Mouse (Mus musculus) heart, postnatal 4 days (tissue): ENCODE measurements around the gene Wdfy2. TPM values are rescaled to one million over a fixed set of nuclear protein-coding genes. Genes with fewer than 3 reads are reported as not detected.
A peak's percentile ranks its signal among the peaks of the same experiment; 100 is the strongest.

Source experiments
- DNase-seq: peaks from one replicate; pipeline ENCODE4 v3.0.0; 2021
- total RNA-seq, 2 experiments: library from RNA; stranded (reverse); gene quantifications; 2 replicates each; pipeline ENCODE4 v1.2.3; 2021

The Wdfy2 gene
- total RNA-seq, 2 experiments from 2014 or later = 8.0 to 8.3 TPM

DNA sequence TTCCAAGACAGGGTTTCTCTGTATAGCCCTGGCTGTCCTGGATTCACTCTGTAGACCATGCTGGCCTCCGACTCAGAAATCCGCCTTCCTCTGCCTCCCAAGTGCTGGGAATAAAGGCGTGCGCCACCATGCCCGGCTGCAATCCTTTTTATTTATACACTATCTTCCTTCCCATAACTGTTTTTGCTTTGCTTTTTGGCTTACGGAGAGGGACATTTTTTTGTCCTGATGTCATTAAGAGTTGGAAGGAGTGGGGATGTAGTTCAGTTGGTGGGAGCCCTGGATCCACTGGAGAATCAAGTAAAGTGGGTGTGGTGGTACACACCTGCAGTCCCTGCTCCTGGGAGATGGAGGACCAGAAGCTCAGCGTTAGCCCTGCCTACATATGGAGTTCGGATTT is 6.7 kb downstream of the Wdfy2 start:
- DNase-seq = no peak

DNA sequence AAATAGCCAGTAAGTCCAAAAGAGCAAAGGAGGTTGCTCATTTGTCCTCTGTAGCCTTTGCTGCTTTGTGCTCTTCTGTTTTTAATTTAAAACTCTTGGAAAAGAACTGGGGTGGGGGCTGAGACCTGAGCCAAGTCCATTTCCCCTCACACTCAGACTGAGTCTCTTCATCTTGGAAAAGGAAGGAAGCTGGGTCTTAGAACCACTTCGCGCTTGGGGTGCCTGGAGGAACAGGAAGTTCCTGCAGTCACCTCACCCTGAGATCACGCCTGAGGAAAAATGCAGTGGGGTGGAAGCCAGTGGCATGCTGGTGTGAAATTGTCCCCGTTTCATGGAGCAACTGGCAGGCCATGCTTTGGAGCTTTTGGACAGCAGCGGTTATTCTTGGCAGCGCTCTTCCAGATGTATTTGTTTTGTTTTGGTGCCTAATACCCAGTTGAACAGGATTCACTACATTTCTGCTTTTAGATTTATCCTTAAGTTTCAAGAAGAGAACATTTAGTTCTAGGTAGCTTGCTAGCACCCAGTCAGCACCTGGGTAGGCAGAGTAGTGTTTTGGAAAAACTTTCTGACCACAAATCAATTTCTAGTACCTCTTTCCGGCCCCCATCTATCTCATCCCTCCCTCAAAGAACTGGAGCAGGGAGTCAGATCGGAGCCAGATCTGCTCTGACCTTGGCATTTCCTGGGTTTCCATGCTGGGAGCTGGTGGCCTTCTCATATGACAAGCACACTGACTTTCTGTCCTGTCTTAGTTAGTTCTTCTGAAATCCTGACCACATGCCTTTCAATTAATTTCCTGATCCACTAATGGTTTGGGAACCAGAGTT is 7.7 kb downstream of the Wdfy2 start:
- DNase-seq = peak; percentile 38

DNA sequence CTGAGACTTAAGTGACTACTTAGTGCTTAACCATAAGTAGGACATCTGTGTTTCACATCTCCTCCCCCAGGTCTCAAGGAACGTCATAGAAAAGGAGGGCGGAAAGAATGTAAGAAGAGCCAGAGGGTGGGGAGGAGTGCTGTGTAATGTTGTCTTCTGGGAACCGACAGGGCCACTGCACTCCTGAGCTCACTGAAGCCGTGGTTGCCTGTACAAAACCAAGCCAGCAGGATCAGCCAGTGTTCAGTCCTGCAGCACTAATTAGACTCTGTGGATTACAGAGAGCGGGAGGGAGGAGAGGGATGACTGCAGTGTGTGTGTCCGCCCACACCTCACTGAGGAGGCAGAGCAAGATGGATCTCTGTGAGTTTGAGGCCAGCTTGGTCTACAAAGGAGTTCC is 13.5 kb downstream of the Wdfy2 start:
- DNase-seq = no peak

DNA sequence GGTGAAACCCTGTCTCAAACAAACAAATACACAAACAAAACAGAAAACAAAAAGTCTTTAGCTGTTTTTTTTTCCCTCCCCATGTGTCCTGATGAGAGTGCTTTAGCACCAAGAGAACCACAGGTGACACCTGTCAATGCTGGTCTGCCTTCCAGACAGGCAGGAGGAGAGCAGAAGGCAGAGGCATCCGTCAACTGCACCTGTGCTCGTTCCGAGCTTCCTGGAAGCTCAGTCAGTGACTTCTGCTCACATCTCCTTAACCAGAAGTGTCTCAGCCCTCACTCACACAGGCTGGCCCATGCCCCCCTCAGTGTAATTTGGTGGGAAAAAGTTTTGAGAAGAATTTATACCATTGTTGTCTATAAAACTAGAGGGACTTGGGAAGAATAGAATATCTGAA is 15.4 kb downstream of the Wdfy2 start:
- DNase-seq = no peak

DNA sequence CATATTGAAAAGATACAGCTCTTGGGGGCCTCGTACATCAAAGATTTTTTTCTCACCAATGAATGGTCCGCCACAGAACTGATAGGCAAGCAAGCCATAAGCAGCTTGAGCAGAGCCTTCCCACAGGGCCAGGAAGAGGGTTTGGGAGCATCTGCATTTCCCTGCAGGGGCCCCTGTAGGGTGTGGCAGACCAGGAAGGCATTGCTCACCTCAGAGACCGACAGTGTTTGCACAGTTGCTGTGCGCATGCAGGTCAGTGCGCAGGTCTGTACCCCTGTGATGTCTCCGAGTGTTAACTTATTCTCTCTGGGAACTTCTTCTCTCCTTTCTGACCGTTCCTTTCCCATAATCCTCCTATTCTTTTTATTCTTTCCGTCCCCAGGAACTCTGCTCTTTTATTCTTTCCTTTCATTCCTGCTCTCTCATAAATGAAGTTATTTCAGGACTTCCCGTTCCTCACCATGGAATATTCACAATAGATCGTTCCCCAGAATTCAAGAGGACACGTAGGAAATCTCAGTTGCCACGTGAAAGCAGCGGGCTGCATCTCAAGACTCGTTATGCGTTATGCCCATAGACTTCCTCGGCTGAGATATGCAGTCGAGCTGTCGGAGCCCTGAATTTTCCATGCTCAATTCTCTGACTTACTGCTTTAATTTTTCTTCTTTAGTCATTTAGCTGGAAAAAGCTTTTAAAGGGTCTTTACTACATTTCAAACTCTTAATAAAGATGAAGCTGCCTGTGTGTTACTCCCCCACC is 17.8 kb downstream of the Wdfy2 start:
- DNase-seq = no peak

DNA sequence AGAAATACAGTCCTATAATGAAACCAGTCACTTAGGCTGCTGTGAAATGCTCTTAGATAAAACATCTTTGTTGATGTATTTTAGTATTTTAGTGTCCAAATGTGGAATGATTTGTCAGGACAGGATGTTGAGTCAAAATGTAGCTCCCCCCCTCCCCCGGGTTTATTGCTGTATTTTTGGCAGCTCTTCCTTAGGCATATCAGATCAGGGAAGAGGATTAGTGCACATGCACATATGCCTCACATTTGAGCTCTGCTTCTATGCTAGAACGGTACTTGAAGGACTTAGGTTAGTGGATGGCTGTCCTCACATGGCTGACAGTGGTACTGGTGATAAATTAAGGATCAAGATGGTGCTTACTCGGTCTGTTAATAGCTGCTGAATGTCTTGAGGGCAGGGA is 18.4 kb downstream of the Wdfy2 start:
- DNase-seq = no peak

DNA sequence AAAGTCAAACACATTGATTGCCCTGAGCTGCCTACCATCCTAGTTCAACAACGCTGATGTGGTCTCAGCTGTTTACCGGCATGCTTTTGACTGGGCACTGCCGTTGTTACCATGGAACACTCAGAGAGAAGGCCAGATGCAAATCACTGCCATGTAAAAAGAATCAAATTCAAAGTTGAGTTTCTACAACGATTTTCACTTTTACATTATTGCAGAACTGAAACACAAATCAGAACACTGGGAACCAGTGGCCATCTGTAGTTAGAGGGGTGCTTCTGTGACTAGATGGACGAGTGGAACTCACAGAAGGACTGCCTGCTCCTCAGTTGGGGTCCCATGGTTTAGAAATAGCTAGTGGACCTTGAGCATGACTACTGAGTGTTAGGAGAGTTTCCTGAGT is 19.0 kb downstream of the Wdfy2 start:
- no peak for DNase-seq

DNA sequence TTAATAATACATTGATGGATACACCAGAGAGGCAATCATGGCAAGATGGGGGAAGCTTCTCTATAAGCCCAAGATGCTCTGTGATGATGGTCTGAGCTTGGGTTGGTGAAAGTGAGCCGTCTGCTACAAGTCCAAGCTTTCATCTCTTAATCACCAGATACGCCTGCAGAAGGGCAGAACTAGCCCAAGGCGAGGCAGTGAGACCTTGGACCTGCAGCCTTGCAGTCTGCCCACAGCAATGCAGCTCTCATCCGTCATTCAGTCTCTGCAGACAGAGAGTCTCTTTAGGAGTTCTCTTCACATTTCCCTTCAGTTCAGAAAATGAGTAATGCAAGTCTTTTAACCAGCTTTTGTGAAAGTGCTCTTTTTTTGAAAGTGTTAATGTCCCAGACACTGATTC is 20.4 kb downstream of the Wdfy2 start:
- DNase-seq = no peak

DNA sequence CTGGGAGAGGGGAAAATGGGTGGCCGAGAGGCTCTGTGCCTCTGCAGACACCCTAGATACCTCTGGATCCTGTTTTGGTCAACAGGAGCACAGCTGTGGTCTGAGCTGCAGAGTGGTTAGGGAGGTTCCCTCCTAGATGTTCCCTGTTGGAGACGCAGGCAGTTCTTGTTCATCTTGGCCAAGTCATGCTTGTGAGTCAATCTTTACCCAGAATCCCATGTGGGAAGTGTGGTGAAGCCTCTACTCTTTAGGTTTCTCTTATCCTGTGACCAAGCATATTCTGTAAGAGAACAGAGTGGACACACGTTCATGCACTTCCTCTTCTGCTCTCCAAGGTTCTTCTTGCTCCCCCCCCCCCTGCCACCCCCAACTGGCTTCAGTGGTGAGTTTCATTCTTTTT is 20.8 kb downstream of the Wdfy2 start:
- DNase-seq = no peak

DNA sequence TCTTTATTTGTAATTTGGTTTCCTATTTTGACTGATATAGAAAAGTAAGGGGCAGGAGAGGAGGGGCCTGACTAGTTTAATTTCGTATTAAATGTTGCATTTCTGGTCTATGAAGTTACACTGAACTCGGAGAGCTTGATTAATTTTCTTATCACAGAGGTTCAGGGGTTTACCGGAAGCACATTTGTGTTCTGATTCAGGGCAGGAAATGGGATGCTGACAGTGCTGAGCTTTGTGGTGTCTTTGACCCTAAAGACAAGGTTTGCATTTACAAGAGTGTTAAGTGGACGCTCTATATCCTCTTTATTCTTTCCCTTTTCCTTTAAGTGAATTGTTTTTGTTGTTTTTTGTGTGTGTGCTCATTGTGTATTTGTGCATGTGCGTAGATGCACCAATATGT is 25.1 kb downstream of the Wdfy2 start:
- no peak for DNase-seq

DNA sequence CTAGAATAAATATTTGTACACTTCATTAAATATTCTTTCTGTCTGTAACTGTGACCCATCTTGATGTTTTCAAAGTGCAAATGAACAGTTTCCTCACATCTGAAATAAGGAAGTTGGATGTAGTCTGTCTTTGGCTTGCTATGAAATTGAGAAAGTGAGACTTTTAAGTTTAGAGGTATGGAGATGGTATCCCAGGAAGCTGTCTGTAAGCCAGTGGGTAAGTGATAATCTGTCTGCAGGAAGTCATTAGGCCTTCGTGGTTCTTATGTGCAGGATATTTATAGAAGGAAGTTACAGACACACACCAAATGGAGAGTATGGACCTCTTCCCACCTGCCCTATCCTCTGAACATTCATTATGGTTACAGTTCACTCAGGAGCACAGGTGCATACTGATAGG is 26.8 kb downstream of the Wdfy2 start:
- no peak for DNase-seq

DNA sequence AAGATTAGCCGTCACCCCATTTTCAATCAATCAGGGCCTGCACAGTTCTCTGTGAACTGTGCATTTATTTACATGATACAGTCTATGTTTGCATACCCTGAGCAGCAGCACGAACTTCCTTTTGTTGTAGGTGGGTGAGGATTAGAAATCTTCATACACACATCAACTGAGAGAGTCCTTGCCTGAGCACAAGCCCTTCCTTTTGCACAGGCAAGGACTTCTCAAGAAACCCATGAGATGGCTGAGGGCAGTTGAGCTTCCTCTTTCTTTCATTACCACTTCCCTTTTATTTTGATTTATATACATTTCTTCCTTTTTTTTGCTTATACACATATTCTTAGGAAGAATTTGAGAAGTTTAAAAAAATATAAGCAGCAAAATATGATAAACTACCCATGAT is 27.9 kb downstream of the Wdfy2 start:
- no peak for DNase-seq

DNA sequence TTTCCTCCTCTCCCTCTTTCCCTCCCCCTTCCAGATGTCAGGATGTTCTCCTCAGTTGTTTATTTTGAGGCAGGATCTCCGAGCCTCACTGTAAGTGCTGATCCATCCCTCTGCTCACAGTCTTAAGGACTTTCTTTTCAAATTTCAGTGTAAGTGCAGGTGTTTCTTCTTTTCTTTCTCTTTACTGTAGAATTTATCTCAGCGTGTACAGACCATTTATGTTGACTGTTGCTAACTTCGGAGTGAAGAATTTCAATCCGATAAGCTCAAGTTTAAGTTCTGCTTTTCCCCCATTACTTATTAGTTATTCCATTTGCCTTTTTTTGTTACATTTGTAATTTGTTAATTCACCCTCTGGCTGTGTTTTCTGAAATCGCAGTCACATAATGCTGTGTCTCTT is 29.6 kb downstream of the Wdfy2 start:
- no peak for DNase-seq

DNA sequence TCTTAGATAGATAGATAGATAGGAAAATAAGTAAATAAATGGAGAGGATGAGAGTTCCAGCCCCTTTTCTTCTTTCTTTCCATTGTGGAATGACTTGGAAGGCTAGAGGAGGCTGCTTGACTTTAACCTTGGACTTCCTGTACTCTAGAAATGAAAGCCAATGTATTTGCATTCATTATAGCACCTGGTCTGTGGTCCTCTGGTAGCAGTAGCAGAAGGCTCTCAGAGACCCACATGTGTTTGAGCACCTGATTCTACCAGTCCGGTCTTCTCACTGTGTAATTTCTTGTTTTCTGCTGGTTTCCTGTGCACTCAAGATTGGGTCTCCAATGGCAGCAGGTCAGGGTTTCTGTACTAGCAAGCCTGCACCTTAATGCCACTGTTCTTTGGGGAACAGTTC is 30.1 kb downstream of the Wdfy2 start:
- DNase-seq = no peak

DNA sequence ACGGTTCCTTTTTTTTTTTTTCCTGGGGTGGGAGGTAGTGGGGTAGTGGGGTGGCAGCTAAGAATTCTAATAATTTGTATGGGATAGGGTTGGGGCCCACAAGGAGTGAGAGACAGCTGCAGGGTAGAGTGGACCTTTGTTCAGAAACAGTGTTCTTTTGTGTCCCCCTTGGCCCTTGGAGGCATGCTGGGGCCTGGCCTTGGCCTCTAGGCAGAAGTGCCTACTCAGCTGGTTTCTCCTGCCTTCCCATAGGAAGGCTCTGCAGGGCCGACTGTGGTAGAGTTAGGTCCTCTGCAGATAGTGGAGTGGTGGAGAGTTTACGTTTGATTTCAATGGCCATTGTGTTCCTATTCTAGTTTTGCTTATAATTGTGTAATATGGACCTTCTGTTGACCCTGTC is 30.8 kb downstream of the Wdfy2 start:
- no peak for DNase-seq

DNA sequence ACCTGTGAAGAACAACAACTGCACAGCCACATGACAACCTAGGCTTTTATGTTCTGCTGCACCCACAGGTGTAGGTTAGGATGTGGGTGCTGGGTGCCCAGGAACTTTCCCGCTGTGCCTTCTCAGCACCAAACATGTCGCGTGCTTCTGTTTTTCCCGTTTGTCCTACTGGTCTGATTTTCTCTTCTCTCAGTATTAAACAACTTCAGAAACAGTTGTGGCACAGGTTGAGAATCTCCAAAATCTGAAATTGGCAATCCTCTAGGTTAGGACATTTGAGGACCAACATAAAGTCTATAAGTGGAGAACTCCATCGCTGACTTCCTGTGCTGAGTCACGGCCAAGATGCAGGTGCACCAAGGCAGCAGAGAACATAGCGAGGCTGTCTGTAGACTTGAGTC is 32.8 kb downstream of the Wdfy2 start:
- DNase-seq = no peak

DNA sequence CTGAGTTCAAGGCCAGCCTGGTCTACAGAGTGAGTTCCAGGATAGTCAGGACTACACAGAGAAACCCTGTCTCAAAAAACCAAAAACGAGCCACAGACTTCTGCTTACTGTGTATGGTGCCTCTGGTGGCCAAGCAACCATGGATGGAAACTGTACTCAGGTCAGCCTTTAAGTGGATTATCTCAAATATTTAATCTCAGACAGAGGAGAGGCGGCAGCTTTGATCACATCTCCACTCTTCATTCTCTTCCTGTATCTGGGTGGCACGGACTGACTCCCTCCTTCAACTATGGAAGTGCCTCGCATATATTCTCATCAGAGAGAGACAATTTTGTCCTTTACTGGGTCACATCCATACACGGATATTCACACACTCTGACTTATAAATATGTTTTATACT is 34.0 kb downstream of the Wdfy2 start:
- no peak for DNase-seq

DNA sequence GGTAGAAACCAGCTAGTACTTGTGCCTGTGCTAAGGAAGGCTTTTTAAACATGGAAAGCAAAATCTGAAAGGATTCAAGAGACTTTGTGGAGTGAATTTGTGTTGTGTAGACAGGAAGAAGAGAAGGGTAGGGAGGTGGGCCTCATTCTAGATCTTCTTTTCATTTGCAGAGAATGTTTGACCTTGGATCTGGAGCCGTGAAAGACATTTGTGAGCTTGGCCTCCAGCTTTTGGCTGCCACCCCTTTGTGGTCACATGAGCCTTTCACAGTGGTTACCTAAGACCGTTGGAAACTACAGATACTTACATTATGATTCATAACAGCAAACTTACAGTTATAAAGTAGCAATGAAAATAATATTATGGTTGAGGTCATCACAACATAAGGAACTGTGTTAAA is 34.5 kb downstream of the Wdfy2 start:
- peak; percentile 30 for DNase-seq

DNA sequence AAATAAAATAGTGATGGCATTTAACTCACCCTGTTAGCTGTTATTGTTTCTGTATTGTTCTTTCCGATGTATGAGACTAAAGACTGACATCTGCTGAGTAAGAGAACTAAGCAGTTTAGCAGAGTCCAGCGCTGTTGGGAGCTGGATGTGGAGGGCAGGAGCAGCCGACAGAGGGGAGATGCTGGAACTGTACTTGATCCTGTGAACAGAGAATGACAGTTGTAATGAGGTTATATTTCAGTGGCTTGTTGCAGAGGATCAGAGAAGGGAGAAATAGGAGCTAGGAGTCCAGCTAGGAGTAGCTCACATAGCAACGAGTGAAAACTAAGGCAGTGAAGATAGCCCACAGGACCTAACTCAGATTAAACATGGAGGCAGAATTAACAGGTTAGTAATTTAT is 36.3 kb downstream of the Wdfy2 start:
- no peak for DNase-seq

DNA sequence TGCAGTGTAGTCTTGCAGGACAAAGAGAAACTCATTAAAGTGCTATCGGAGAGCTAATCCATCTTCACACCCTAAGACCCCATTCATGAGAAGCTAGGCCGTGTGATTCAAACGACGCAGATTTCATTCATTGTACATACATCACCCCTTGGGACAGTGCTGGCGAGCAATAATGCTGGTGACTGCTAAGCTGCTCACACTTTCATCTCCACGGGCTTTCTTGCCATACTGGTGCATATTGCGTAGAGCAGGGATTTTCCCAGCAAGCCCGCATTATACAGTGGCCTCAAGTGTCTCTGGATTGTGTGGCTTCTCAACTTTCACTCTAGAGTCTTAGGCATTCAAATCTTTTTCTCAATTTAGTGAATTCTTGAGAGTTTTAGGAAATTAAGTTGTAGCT is 36.9 kb downstream of the Wdfy2 start:
- no peak for DNase-seq

DNA sequence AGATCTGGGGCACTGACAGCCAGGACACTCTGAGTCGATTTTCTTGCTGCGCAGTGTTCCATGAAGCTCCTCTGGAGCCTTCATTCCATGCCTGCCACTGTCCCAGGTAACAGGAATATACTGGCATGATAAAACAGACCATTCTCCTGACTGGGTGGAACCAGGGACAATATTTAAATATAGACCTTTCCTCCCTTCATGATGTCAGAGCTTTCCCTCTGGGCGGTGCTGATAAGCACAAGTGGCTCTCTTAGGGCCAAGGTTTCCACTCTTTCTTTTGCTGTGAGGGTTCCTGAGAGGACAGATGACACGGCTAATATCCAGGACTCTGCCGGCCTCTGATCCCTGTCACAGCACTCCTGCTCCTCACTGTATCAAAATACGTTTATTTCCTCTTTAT is 40.6 kb downstream of the Wdfy2 start:
- DNase-seq = peak; percentile 58

DNA sequence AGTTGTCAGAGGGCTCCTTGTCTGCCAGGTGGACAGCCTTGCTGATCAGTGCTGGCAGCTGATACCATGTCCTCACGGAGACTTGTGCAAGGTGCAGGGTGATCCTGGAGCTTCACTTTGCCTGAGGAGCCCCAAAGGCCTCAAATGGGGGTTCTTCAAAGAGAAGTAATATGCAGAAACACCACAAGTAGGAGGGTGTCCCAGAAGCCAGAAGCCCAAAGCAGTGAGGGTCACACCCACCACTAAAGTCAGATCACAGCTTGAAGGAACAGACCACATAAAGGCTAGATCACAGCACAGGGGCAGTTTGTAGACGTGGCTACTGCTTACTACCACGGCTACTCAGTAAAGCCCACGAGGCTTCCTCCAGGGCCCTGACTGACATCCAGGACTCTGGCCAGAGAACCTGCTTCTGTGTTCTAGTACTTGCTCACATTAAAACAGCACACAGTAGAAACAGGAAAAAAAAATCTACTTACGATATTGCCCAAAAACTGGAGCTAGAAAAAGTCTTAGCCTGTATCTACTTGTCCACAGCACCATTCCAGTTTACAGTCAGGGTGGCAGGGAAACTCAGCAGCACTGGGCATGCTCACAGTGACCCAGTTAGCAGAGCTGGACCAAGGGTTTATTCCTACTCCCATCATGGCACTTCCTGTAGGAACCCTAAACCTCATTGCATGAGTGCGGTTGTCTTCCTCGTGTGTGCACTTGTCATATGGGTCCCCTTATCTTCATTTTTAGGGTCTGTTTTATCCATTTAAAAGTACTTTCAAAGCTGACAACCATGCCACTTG is 41.4 kb downstream of the Wdfy2 start:
- DNase-seq = no peak

DNA sequence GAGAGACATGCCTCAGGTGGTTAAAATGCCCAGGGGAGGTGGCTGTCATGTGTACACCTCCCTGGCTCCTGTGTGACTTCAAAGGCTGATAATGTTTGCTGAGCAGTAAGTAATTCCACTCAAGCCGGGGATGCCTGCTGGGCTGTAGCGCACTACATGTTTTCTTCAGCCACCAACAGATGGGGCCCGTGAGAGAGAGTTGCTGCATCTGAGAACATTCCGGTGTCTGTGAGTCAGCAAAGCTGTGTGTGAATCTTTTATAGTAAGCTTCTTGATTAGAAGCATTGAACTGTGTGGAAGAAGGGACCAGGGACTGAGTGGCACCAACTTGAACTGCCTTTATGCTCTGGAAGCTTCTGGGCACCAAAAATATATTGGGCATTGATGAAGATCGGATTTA is 42.0 kb downstream of the Wdfy2 start:
- peak; percentile 83 for DNase-seq
